Mouse (Mus musculus): ENCODE measurements at regions not wholly inside any gene's neighbourhood (a gene's known extent, or its start where the extent isn't known, plus 50 kb on each side); places are given as distances from the start of the nearest gene placed in this dataset.

- TF ChIP-seq CTCF (IDR thresholded peaks at IDR 0.05; ENCODE audit: low read depth, low read length) = no peak
- TF ChIP-seq TAL1 (conservative IDR thresholded peaks at IDR 0.05; ENCODE audit: low read depth, low read length) = no peak
- no peak for TF ChIP-seq GATA1 (IDR thresholded peaks at IDR 0.05; ENCODE audit: borderline replicate concordance, low read length)
- no peak for TF ChIP-seq POLR2AphosphoS5 (IDR thresholded peaks at IDR 0.05; ENCODE audit: insufficient replicate concordance, low read depth, low read length)
- TF ChIP-seq GATA2 (IDR thresholded peaks at IDR 0.05; ENCODE audit: borderline replicate concordance, low read depth, low read length) = no peak
Observed at GRCm38 (mm10) chr2:75311191-75311590, 347.9 kb upstream of the Hnrnpa3 start.

All from G1E (cell line).